Mouse (Mus musculus): ENCODE measurements around the gene Inip. TPM values are rescaled to one million over a fixed set of nuclear protein-coding genes. Genes with fewer than 3 reads are reported as not detected.

Inip gene
- polyA plus RNA-seq, 1 experiment from 2014 or later = 53.5 TPM

- no peak overlapping the region for H3K9ac ChIP-seq (replicated peaks; ENCODE audit: low read depth, low read length)
- 82% methylated on average over 5 of the region's 5 CpGs for WGBS
- H3K4me2 ChIP-seq (ENCODE audit: low read depth, low read length) = no peak overlapping the region
- no peaks in the 10 kb centered on the region for H3K27me3 ChIP-seq (ENCODE audit: control insufficient read depth, insufficient read depth, low read length)
- H3K36me3 ChIP-seq (ENCODE audit: control insufficient read depth, insufficient read depth, low read length) = no peaks in the 10 kb centered on the region
- no peak for ATAC-seq (ENCODE audit: low read depth)
- H3K27ac ChIP-seq (ENCODE audit: low read depth, low read length) = no peak overlapping the region
- H3K9me3 ChIP-seq (ENCODE audit: control insufficient read depth, low read length) = no peaks in the 10 kb centered on the region
- H3K4me3 ChIP-seq (ENCODE audit: low read depth, low read length) = no peak overlapping the region
- peaks cover 12% of the 10 kb centered on the region; the same call in 1 of the 2 replicates for H3K4me1 ChIP-seq (ENCODE audit: control insufficient read depth, insufficient read depth, low read length)
These were observed 16.4 kb upstream of the Inip start for GRCm38 (mm10) chr4:59817790-59818189.

- Histone ChIP-seq H3K4me1 (ENCODE audit: control insufficient read depth, insufficient read depth, low read length) (peaks cover 12% of the 10 kb centered on the region; the same call in 1 of the 2 replicates), H3K9me3 (ENCODE audit: control insufficient read depth, low read length) (no peaks in the 10 kb centered on the region), H3K27me3 (ENCODE audit: control insufficient read depth, insufficient read depth, low read length) (no peaks in the 10 kb centered on the region), H3K9ac (replicated peaks; ENCODE audit: low read depth, low read length) (no peak overlapping the region), H3K4me2 (ENCODE audit: low read depth, low read length) (no peak overlapping the region), H3K27ac (ENCODE audit: low read depth, low read length) (no peak overlapping the region), H3K36me3 (ENCODE audit: control insufficient read depth, insufficient read depth, low read length) (no peaks in the 10 kb centered on the region), H3K4me3 (ENCODE audit: low read depth, low read length) (no peak overlapping the region)
- ATAC-seq (ENCODE audit: low read depth) = no peak
- whole genome bisulfite sequencing = 87% methylated on average over 9 of the region's 9 CpGs
These were observed 15.1 kb upstream of the Inip start for GRCm38 (mm10) chr4:59816477-59816876.

- H3K9ac ChIP-seq (replicated peaks; ENCODE audit: low read depth, low read length) = no peak overlapping the region
- no peak overlapping the region for H3K4me3 ChIP-seq (ENCODE audit: low read depth, low read length)
- no peak overlapping the region for H3K27ac ChIP-seq (ENCODE audit: low read depth, low read length)
- no peak for ATAC-seq (ENCODE audit: low read depth)
- H3K9me3 ChIP-seq (ENCODE audit: control insufficient read depth, low read length) = no peaks in the 10 kb centered on the region
- H3K4me1 ChIP-seq (ENCODE audit: control insufficient read depth, insufficient read depth, low read length) = peaks cover 12% of the 10 kb centered on the region; the same call in 1 of the 2 replicates
- no peak overlapping the region for H3K4me2 ChIP-seq (ENCODE audit: low read depth, low read length)
- no peaks in the 10 kb centered on the region for H3K27me3 ChIP-seq (ENCODE audit: control insufficient read depth, insufficient read depth, low read length)
- WGBS = 69% methylated on average over 5 of the region's 5 CpGs
- no peaks in the 10 kb centered on the region for H3K36me3 ChIP-seq (ENCODE audit: control insufficient read depth, insufficient read depth, low read length)
These were observed 14.6 kb upstream of the Inip start for GRCm38 (mm10) chr4:59816016-59816415.

GRCm38 (mm10) chr4:59815121-59815810 is 13.9 kb upstream of the Inip start:
- ATAC-seq (ENCODE audit: low read depth) = no peak
- Histone ChIP-seq H3K36me3 (ENCODE audit: control insufficient read depth, insufficient read depth, low read length) (no peaks in the 10 kb centered on the region), H3K4me1 (ENCODE audit: control insufficient read depth, insufficient read depth, low read length) (peaks cover 12% of the 10 kb centered on the region; the same call in 1 of the 2 replicates), H3K27ac (ENCODE audit: low read depth, low read length) (no peak overlapping the region), H3K9me3 (ENCODE audit: control insufficient read depth, low read length) (no peaks in the 10 kb centered on the region), H3K27me3 (ENCODE audit: control insufficient read depth, insufficient read depth, low read length) (no peaks in the 10 kb centered on the region), H3K9ac (replicated peaks; ENCODE audit: low read depth, low read length) (no peak overlapping the region), H3K4me2 (ENCODE audit: low read depth, low read length) (no peak overlapping the region), H3K4me3 (ENCODE audit: low read depth, low read length) (no peak overlapping the region)
- WGBS = 85% methylated on average over 4 of the region's 4 CpGs

GRCm38 (mm10) chr4:59814094-59814493 is 12.7 kb upstream of the Inip start:
- Histone ChIP-seq H3K36me3 (ENCODE audit: control insufficient read depth, insufficient read depth, low read length) (no peaks in the 10 kb centered on the region), H3K9me3 (ENCODE audit: control insufficient read depth, low read length) (no peaks in the 10 kb centered on the region), H3K27me3 (ENCODE audit: control insufficient read depth, insufficient read depth, low read length) (no peaks in the 10 kb centered on the region), H3K27ac (ENCODE audit: low read depth, low read length) (no peak overlapping the region), H3K4me2 (ENCODE audit: low read depth, low read length) (no peak overlapping the region), H3K9ac (replicated peaks; ENCODE audit: low read depth, low read length) (no peak overlapping the region), H3K4me1 (ENCODE audit: control insufficient read depth, insufficient read depth, low read length) (peaks cover 6% of the 10 kb centered on the region; the same call in 1 of the 2 replicates), H3K4me3 (ENCODE audit: low read depth, low read length) (no peak overlapping the region)
- WGBS = 87% methylated on average over 7 of the region's 7 CpGs
- ATAC-seq (ENCODE audit: low read depth) = no peak

GRCm38 (mm10) chr4:59808396-59808795 is 7.0 kb upstream of the Inip start:
- 76% methylated on average over 5 of the region's 5 CpGs for WGBS
- Histone ChIP-seq H3K27ac (ENCODE audit: low read depth, low read length) (no peak overlapping the region), H3K9me3 (ENCODE audit: control insufficient read depth, low read length) (no peaks in the 10 kb centered on the region), H3K36me3 (ENCODE audit: control insufficient read depth, insufficient read depth, low read length) (no peaks in the 10 kb centered on the region), H3K4me3 (ENCODE audit: low read depth, low read length) (no peak overlapping the region), H3K27me3 (ENCODE audit: control insufficient read depth, insufficient read depth, low read length) (no peaks in the 10 kb centered on the region), H3K4me1 (ENCODE audit: control insufficient read depth, insufficient read depth, low read length) (peaks cover 14% of the 10 kb centered on the region; the same call in 1 of the 2 replicates), H3K4me2 (ENCODE audit: low read depth, low read length) (no peak overlapping the region), H3K9ac (replicated peaks; ENCODE audit: low read depth, low read length) (no peak overlapping the region)
- no peak for ATAC-seq (ENCODE audit: low read depth)

- ATAC-seq (ENCODE audit: low read depth) = no peak
- WGBS = 63% methylated on average over 2 of the region's 2 CpGs
- Histone ChIP-seq H3K36me3 (ENCODE audit: control insufficient read depth, insufficient read depth, low read length) (no peaks in the 10 kb centered on the region), H3K27me3 (ENCODE audit: control insufficient read depth, insufficient read depth, low read length) (no peaks in the 10 kb centered on the region), H3K4me2 (ENCODE audit: low read depth, low read length) (peak overlapping the region; percentile 74), H3K9me3 (ENCODE audit: control insufficient read depth, low read length) (no peaks in the 10 kb centered on the region), H3K9ac (replicated peaks; ENCODE audit: low read depth, low read length) (no peak overlapping the region), H3K4me1 (ENCODE audit: control insufficient read depth, insufficient read depth, low read length) (peaks cover 14% of the 10 kb centered on the region; the same call in 1 of the 2 replicates), H3K4me3 (ENCODE audit: low read depth, low read length) (0 out of 2 replicates have a peak overlapping the region, but pooled peaks have one; percentile 89), H3K27ac (ENCODE audit: low read depth, low read length) (no peak overlapping the region)
These were observed 6.1 kb upstream of the Inip start for GRCm38 (mm10) chr4:59807521-59807920.

GRCm38 (mm10) chr4:59806879-59807195 is 5.4 kb upstream of the Inip start:
- Histone ChIP-seq H3K27ac (ENCODE audit: low read depth, low read length) (no peak overlapping the region; the same call in 1 of the 2 replicates), H3K9ac (replicated peaks; ENCODE audit: low read depth, low read length) (peak overlapping the region; percentile 84), H3K4me2 (ENCODE audit: low read depth, low read length) (peak overlapping the region; percentile 74), H3K27me3 (ENCODE audit: control insufficient read depth, insufficient read depth, low read length) (no peaks in the 10 kb centered on the region), H3K4me1 (ENCODE audit: control insufficient read depth, insufficient read depth, low read length) (peaks cover 14% of the 10 kb centered on the region; the same call in 1 of the 2 replicates), H3K9me3 (ENCODE audit: control insufficient read depth, low read length) (no peaks in the 10 kb centered on the region), H3K4me3 (ENCODE audit: low read depth, low read length) (peak overlapping the region; percentile 89), H3K36me3 (ENCODE audit: control insufficient read depth, insufficient read depth, low read length) (no peaks in the 10 kb centered on the region)
- no peak for ATAC-seq (ENCODE audit: low read depth)
- 2% methylated on average over 9 of the region's 9 CpGs for WGBS

- H3K4me1 ChIP-seq (ENCODE audit: control insufficient read depth, insufficient read depth, low read length) = peaks cover 14% of the 10 kb centered on the region; the same call in 1 of the 2 replicates
- H3K4me3 ChIP-seq (ENCODE audit: low read depth, low read length) = peak overlapping the region; percentile 89
- H3K9me3 ChIP-seq (ENCODE audit: control insufficient read depth, low read length) = no peaks in the 10 kb centered on the region
- H3K27ac ChIP-seq (ENCODE audit: low read depth, low read length) = peak overlapping the region; percentile 72
- peak; percentile 69 for ATAC-seq (ENCODE audit: low read depth)
- H3K9ac ChIP-seq (replicated peaks; ENCODE audit: low read depth, low read length) = peak overlapping the region; percentile 84
- under 1% methylated on average over 42 of the region's 58 CpGs for WGBS
- no peaks in the 10 kb centered on the region for H3K27me3 ChIP-seq (ENCODE audit: control insufficient read depth, insufficient read depth, low read length)
- H3K4me2 ChIP-seq (ENCODE audit: low read depth, low read length) = peak overlapping the region; percentile 74
- no peaks in the 10 kb centered on the region for H3K36me3 ChIP-seq (ENCODE audit: control insufficient read depth, insufficient read depth, low read length)
These were observed 4.8 kb upstream of the Inip start for GRCm38 (mm10) chr4:59805968-59806878.

All from neural tube, embryonic 14.5 days (tissue).